Mouse (Mus musculus): ENCODE measurements around the gene Bend3. TPM values are rescaled to one million over a fixed set of nuclear protein-coding genes. Genes with fewer than 3 reads are reported as not detected.

Bend3 gene
- total and polyA plus RNA-seq, 3 experiments, result 13.0 to 32.8 (median 18.7) TPM

- Histone ChIP-seq H3K4me3 (ENCODE audit: control insufficient read depth in 1 of 2, insufficient read depth in 1 of 2, low read depth in 2 of 2, low read length in 2 of 2) (no peak overlapping the region), H3K27me3 (ENCODE audit: control insufficient read depth in 1 of 2, insufficient read depth in 2 of 2, low read length in 2 of 2) (no peaks in the 10 kb centered on the region), H3K4me1 (ENCODE audit: control insufficient read depth in 1 of 2, insufficient read depth in 2 of 2, low read length in 2 of 2) (no peaks in the 10 kb centered on the region), H3K9me3 (replicated peaks; ENCODE audit: insufficient read depth, low read length) (no peaks in the 10 kb centered on the region), H3K9ac (ENCODE audit: control insufficient read depth, low read depth, low read length, poor library complexity, severe bottlenecking) (no peak overlapping the region), H3K79me2 (ENCODE audit: control insufficient read depth, insufficient read depth, low read length, poor library complexity) (no peaks in the 10 kb centered on the region), H3K27ac (ENCODE audit: control insufficient read depth, low read depth, low read length) (no peak overlapping the region), H3K36me3 (ENCODE audit: control insufficient read depth in 1 of 2, insufficient read depth in 2 of 2, low read length in 2 of 2) (no peaks in the 10 kb centered on the region)
- TF ChIP-seq MYC (IDR thresholded peaks at IDR 0.05; ENCODE audit: low read depth, low read length), result no peak
- no peak for TF ChIP-seq ZMIZ1 (IDR thresholded peaks at IDR 0.05; ENCODE audit: low read depth, low read length)
- no peak for TF ChIP-seq ELF1 (IDR thresholded peaks at IDR 0.05; ENCODE audit: low read depth, low read length)
- TF ChIP-seq USF1 (IDR thresholded peaks at IDR 0.05; ENCODE audit: low read depth, low read length), result no peak
- TF ChIP-seq MAFK (IDR thresholded peaks at IDR 0.05; ENCODE audit: borderline replicate concordance, low read depth, low read length), result no peak
- TF ChIP-seq UBTF (IDR thresholded peaks at IDR 0.05; ENCODE audit: borderline replicate concordance, insufficient read depth, low read depth, low read length), result no peak
- no peak for TF ChIP-seq CHD1 (IDR thresholded peaks at IDR 0.05; ENCODE audit: low read depth, low read length)
- no peak for TF ChIP-seq SMC3 (IDR thresholded peaks at IDR 0.05; ENCODE audit: low read depth, low read length)
- TF ChIP-seq RCOR1 (IDR thresholded peaks at IDR 0.05; ENCODE audit: low read depth, low read length), result no peak
- no peak for TF ChIP-seq TCF12 (IDR thresholded peaks at IDR 0.05; ENCODE audit: low read depth, low read length)
- TF ChIP-seq RAD21 (IDR thresholded peaks at IDR 0.05; ENCODE audit: low read depth, low read length), result no peak
- TF ChIP-seq POLR2A (IDR thresholded peaks at IDR 0.05; ENCODE audit: control insufficient read depth in 1 of 2, insufficient read depth in 1 of 2, low read depth in 1 of 2, low read length in 2 of 2, poor library complexity in 1 of 2), result no peak
- no peak for TF ChIP-seq ETS1 (IDR thresholded peaks at IDR 0.05; ENCODE audit: low read depth, low read length)
- TF ChIP-seq JUND (IDR thresholded peaks at IDR 0.05; ENCODE audit: low read depth, low read length), result no peak
- no peak for TF ChIP-seq CTCF (IDR thresholded peaks at IDR 0.05 in 2 of 3, conservative IDR thresholded peaks at IDR 0.05 in 1 of 3; ENCODE audit: control insufficient read depth in 1 of 3, insufficient read depth in 1 of 3, low read depth in 2 of 3, low read length in 3 of 3, poor library complexity in 1 of 3, severe bottlenecking in 1 of 3)
- TF ChIP-seq E2F4 (IDR thresholded peaks at IDR 0.05; ENCODE audit: borderline replicate concordance, low read depth, low read length), result no peak
- DNase-seq (ENCODE audit: low read depth, low spot score), result no peak
Measured at GRCm38 (mm10) chr10:43439492-43439941, 39.1 kb upstream of the Bend3 start.

GRCm38 (mm10) chr10:43440050-43440449, 38.6 kb upstream of the Bend3 start:
- Histone ChIP-seq H3K36me3 (ENCODE audit: control insufficient read depth in 1 of 2, insufficient read depth in 2 of 2, low read length in 2 of 2) (no peaks in the 10 kb centered on the region), H3K9ac (ENCODE audit: control insufficient read depth, low read depth, low read length, poor library complexity, severe bottlenecking) (no peak overlapping the region), H3K4me3 (ENCODE audit: control insufficient read depth in 1 of 2, insufficient read depth in 1 of 2, low read depth in 2 of 2, low read length in 2 of 2) (no peak overlapping the region), H3K27ac (ENCODE audit: control insufficient read depth, low read depth, low read length) (no peak overlapping the region), H3K9me3 (replicated peaks; ENCODE audit: insufficient read depth, low read length) (no peaks in the 10 kb centered on the region), H3K79me2 (ENCODE audit: control insufficient read depth, insufficient read depth, low read length, poor library complexity) (no peaks in the 10 kb centered on the region), H3K4me1 (ENCODE audit: control insufficient read depth in 1 of 2, insufficient read depth in 2 of 2, low read length in 2 of 2) (no peaks in the 10 kb centered on the region), H3K27me3 (ENCODE audit: control insufficient read depth in 1 of 2, insufficient read depth in 2 of 2, low read length in 2 of 2) (no peaks in the 10 kb centered on the region)
- TF ChIP-seq ELF1 (IDR thresholded peaks at IDR 0.05; ENCODE audit: low read depth, low read length) (no peak), MYC (IDR thresholded peaks at IDR 0.05; ENCODE audit: low read depth, low read length) (no peak), GATA1 (IDR thresholded peaks at IDR 0.05; ENCODE audit: low read depth, low read length) (no peak), KAT2A (conservative IDR thresholded peaks at IDR 0.05; ENCODE audit: low read depth, low read length) (no peak), CTCF (IDR thresholded peaks at IDR 0.05 in 2 of 3, conservative IDR thresholded peaks at IDR 0.05 in 1 of 3; ENCODE audit: control insufficient read depth in 1 of 3, insufficient read depth in 1 of 3, low read depth in 2 of 3, low read length in 3 of 3, poor library complexity in 1 of 3, severe bottlenecking in 1 of 3) (no peak), SIN3A (IDR thresholded peaks at IDR 0.05; ENCODE audit: low read length) (no peak), CHD1 (IDR thresholded peaks at IDR 0.05; ENCODE audit: low read depth, low read length) (no peak), E2F4 (IDR thresholded peaks at IDR 0.05; ENCODE audit: borderline replicate concordance, low read depth, low read length) (no peak), RAD21 (IDR thresholded peaks at IDR 0.05; ENCODE audit: low read depth, low read length) (no peak), RCOR1 (IDR thresholded peaks at IDR 0.05; ENCODE audit: low read depth, low read length) (no peak), TCF12 (IDR thresholded peaks at IDR 0.05; ENCODE audit: low read depth, low read length) (no peak), MAFK (IDR thresholded peaks at IDR 0.05; ENCODE audit: borderline replicate concordance, low read depth, low read length) (no peak), MXI1 (IDR thresholded peaks at IDR 0.05; ENCODE audit: low read depth, low read length) (no peak), NRF1 (IDR thresholded peaks at IDR 0.05; ENCODE audit: insufficient read depth, low read depth, low read length, poor library complexity, severe bottlenecking) (no peak), USF1 (IDR thresholded peaks at IDR 0.05; ENCODE audit: low read depth, low read length) (no peak), ZC3H11A (IDR thresholded peaks at IDR 0.05; ENCODE audit: low read depth, low read length) (no peak)
- no peak for DNase-seq (ENCODE audit: low read depth, low spot score)

Measured in MEL (cell line).